Mouse (Mus musculus): ENCODE results near the gene Rnf38.

GRCm38 (mm10) chr4:44199968-44200367, 33.6 kb downstream of the Rnf38 start:
- no peak for TF ChIP-seq CTCF (IDR thresholded peaks at IDR 0.05; ENCODE audit: insufficient read depth, low read length)
- TF ChIP-seq POLR2A (IDR thresholded peaks at IDR 0.05; ENCODE audit: borderline replicate concordance, extremely low read depth, low read depth, low read length), result no peak
